Mouse (Mus musculus): ENCODE measurements around the gene Krt16. TPM values are rescaled to one million over a fixed set of nuclear protein-coding genes. Genes with fewer than 3 reads are reported as not detected.

Krt16 gene
- polyA plus RNA-seq, 1 experiment from 2014 or later = not detected

GRCm38 (mm10) chr11:100281596-100282544 lies 33.2 kb upstream of the Krt16 start:
- WGBS = 16% methylated on average over 11 of the region's 11 CpGs
- H3K9me3 ChIP-seq (replicated peaks; ENCODE audit: control insufficient read depth, low read length) = no peaks in the 10 kb centered on the region
- no peak overlapping the region for H3K27ac ChIP-seq (ENCODE audit: low read depth, low read length)
- H3K9ac ChIP-seq (ENCODE audit: low read length) = no peak overlapping the region
- no peaks in the 10 kb centered on the region for H3K36me3 ChIP-seq (ENCODE audit: control insufficient read depth, insufficient read depth, low read length)
- DNase-seq (ENCODE audit: low spot score) = peak; percentile 94
- ATAC-seq = peak; percentile 73
- H3K4me1 ChIP-seq (ENCODE audit: control insufficient read depth, insufficient read depth, low read length) = no peaks in the 10 kb centered on the region
- no peak overlapping the region for H3K4me3 ChIP-seq (ENCODE audit: low read depth, low read length)
- no peak overlapping the region for H3K4me2 ChIP-seq (ENCODE audit: low read length)
- H3K27me3 ChIP-seq (replicated peaks; ENCODE audit: control insufficient read depth, insufficient read depth, low read length) = no peaks in the 10 kb centered on the region

GRCm38 (mm10) chr11:100278759-100279158 lies 30.1 kb upstream of the Krt16 start:
- H3K4me1 ChIP-seq (ENCODE audit: control insufficient read depth, insufficient read depth, low read length) = no peaks in the 10 kb centered on the region
- WGBS = 70% methylated on average over 5 of the region's 5 CpGs
- no peak overlapping the region for H3K9ac ChIP-seq (ENCODE audit: low read length)
- no peaks in the 10 kb centered on the region for H3K9me3 ChIP-seq (replicated peaks; ENCODE audit: control insufficient read depth, low read length)
- no peak for DNase-seq (ENCODE audit: low spot score)
- no peak for ATAC-seq
- no peaks in the 10 kb centered on the region for H3K27me3 ChIP-seq (replicated peaks; ENCODE audit: control insufficient read depth, insufficient read depth, low read length)
- H3K36me3 ChIP-seq (ENCODE audit: control insufficient read depth, insufficient read depth, low read length) = no peaks in the 10 kb centered on the region
- H3K27ac ChIP-seq (ENCODE audit: low read depth, low read length) = no peak overlapping the region
- H3K4me2 ChIP-seq (ENCODE audit: low read length) = no peak overlapping the region
- H3K4me3 ChIP-seq (ENCODE audit: low read depth, low read length) = no peak overlapping the region

GRCm38 (mm10) chr11:100277726-100278480 lies 29.2 kb upstream of the Krt16 start:
- H3K9ac ChIP-seq (ENCODE audit: low read length) = no peak overlapping the region
- 71% methylated on average over 15 of the region's 15 CpGs for WGBS
- no peak overlapping the region for H3K4me2 ChIP-seq (ENCODE audit: low read length)
- H3K4me3 ChIP-seq (ENCODE audit: low read depth, low read length) = no peak overlapping the region
- H3K4me1 ChIP-seq (ENCODE audit: control insufficient read depth, insufficient read depth, low read length) = no peaks in the 10 kb centered on the region
- no peaks in the 10 kb centered on the region for H3K9me3 ChIP-seq (replicated peaks; ENCODE audit: control insufficient read depth, low read length)
- no peaks in the 10 kb centered on the region for H3K36me3 ChIP-seq (ENCODE audit: control insufficient read depth, insufficient read depth, low read length)
- ATAC-seq (no peak), DNase-seq (ENCODE audit: low spot score) (no peak)
- H3K27me3 ChIP-seq (replicated peaks; ENCODE audit: control insufficient read depth, insufficient read depth, low read length) = no peaks in the 10 kb centered on the region
- no peak overlapping the region for H3K27ac ChIP-seq (ENCODE audit: low read depth, low read length)

- no peak for ATAC-seq
- 31% methylated on average over 5 of the region's 5 CpGs for WGBS
Observed at GRCm38 (mm10) chr11:100275466-100275865, 26.8 kb upstream of the Krt16 start.

GRCm38 (mm10) chr11:100274719-100275118 lies 26.0 kb upstream of the Krt16 start:
- WGBS = 78% methylated on average over 7 of the region's 7 CpGs
- no peak for ATAC-seq

More at GRCm38 (mm10) chr11:100275466-100275865, 26.8 kb upstream of the Krt16 start:
- no peaks in the 10 kb centered on the region for H3K36me3 ChIP-seq (ENCODE audit: control insufficient read depth, insufficient read depth, low read length)
- H3K27ac ChIP-seq (ENCODE audit: low read depth, low read length) = no peak overlapping the region
- no peak overlapping the region for H3K4me3 ChIP-seq (ENCODE audit: low read depth, low read length)
- no peak overlapping the region for H3K4me2 ChIP-seq (ENCODE audit: low read length)
- H3K27me3 ChIP-seq (replicated peaks; ENCODE audit: control insufficient read depth, insufficient read depth, low read length) = no peaks in the 10 kb centered on the region
- H3K9me3 ChIP-seq (replicated peaks; ENCODE audit: control insufficient read depth, low read length) = no peaks in the 10 kb centered on the region
- H3K4me1 ChIP-seq (ENCODE audit: control insufficient read depth, insufficient read depth, low read length) = no peaks in the 10 kb centered on the region
- DNase-seq (ENCODE audit: low spot score) = no peak
- H3K9ac ChIP-seq (ENCODE audit: low read length) = no peak overlapping the region

GRCm38 (mm10) chr11:100271878-100272277 lies 23.2 kb upstream of the Krt16 start:
- Histone ChIP-seq H3K27me3 (replicated peaks; ENCODE audit: control insufficient read depth, insufficient read depth, low read length) (no peaks in the 10 kb centered on the region), H3K4me2 (ENCODE audit: low read length) (no peak overlapping the region), H3K4me1 (ENCODE audit: control insufficient read depth, insufficient read depth, low read length) (no peaks in the 10 kb centered on the region), H3K9ac (ENCODE audit: low read length) (no peak overlapping the region), H3K4me3 (ENCODE audit: low read depth, low read length) (no peak overlapping the region), H3K36me3 (ENCODE audit: control insufficient read depth, insufficient read depth, low read length) (no peaks in the 10 kb centered on the region), H3K9me3 (replicated peaks; ENCODE audit: control insufficient read depth, low read length) (no peaks in the 10 kb centered on the region), H3K27ac (ENCODE audit: low read depth, low read length) (no peak overlapping the region)
- WGBS = 95% methylated on average over 1 of the region's 1 CpGs
- no peak for DNase-seq (ENCODE audit: low spot score)
- no peak for ATAC-seq

More at GRCm38 (mm10) chr11:100274719-100275118, 26.0 kb upstream of the Krt16 start:
- no peak overlapping the region for H3K4me2 ChIP-seq (ENCODE audit: low read length)
- DNase-seq (ENCODE audit: low spot score) = no peak
- H3K4me3 ChIP-seq (ENCODE audit: low read depth, low read length) = no peak overlapping the region
- H3K4me1 ChIP-seq (ENCODE audit: control insufficient read depth, insufficient read depth, low read length) = no peaks in the 10 kb centered on the region
- H3K27me3 ChIP-seq (replicated peaks; ENCODE audit: control insufficient read depth, insufficient read depth, low read length) = no peaks in the 10 kb centered on the region
- no peaks in the 10 kb centered on the region for H3K9me3 ChIP-seq (replicated peaks; ENCODE audit: control insufficient read depth, low read length)
- no peak overlapping the region for H3K27ac ChIP-seq (ENCODE audit: low read depth, low read length)
- H3K36me3 ChIP-seq (ENCODE audit: control insufficient read depth, insufficient read depth, low read length) = no peaks in the 10 kb centered on the region
- no peak overlapping the region for H3K9ac ChIP-seq (ENCODE audit: low read length)

GRCm38 (mm10) chr11:100269821-100270332 lies 21.2 kb upstream of the Krt16 start, which contains the start of gene Krt42:
Gene Krt42, minus strand, starts transcription at chr11:100269871.
- Histone ChIP-seq H3K27me3 (replicated peaks; ENCODE audit: control insufficient read depth, insufficient read depth, low read length) (no peaks in the 10 kb centered on the region), H3K36me3 (ENCODE audit: control insufficient read depth, insufficient read depth, low read length) (no peaks in the 10 kb centered on the region), H3K4me2 (ENCODE audit: low read length) (no peak within 1 kb of the TSS), H3K9me3 (replicated peaks; ENCODE audit: control insufficient read depth, low read length) (no peaks in the 10 kb centered on the region), H3K9ac (ENCODE audit: low read length) (no peak within 1 kb of the TSS), H3K27ac (ENCODE audit: low read depth, low read length) (no peak within 1 kb of the TSS), H3K4me3 (ENCODE audit: low read depth, low read length) (no peak within 1 kb of the TSS), H3K4me1 (ENCODE audit: control insufficient read depth, insufficient read depth, low read length) (no peaks in the 10 kb centered on the region)
- DNase-seq (ENCODE audit: low spot score) (no peak), ATAC-seq (no peak)
- WGBS = 78% methylated on average over 7 of the region's 7 CpGs

GRCm38 (mm10) chr11:100262058-100262980 lies 13.6 kb upstream of the Krt16 start:
- H3K4me1 ChIP-seq (ENCODE audit: control insufficient read depth, insufficient read depth, low read length) = no peaks in the 10 kb centered on the region
- 28% methylated on average over 13 of the region's 13 CpGs for WGBS
- H3K27me3 ChIP-seq (replicated peaks; ENCODE audit: control insufficient read depth, insufficient read depth, low read length) = no peaks in the 10 kb centered on the region
- H3K4me2 ChIP-seq (ENCODE audit: low read length) = no peak overlapping the region
- no peak overlapping the region for H3K27ac ChIP-seq (ENCODE audit: low read depth, low read length)
- H3K9ac ChIP-seq (ENCODE audit: low read length) = no peak overlapping the region
- no peaks in the 10 kb centered on the region for H3K36me3 ChIP-seq (ENCODE audit: control insufficient read depth, insufficient read depth, low read length)
- no peak overlapping the region for H3K4me3 ChIP-seq (ENCODE audit: low read depth, low read length)
- ATAC-seq (no peak), DNase-seq (ENCODE audit: low spot score) (no peak)
- H3K9me3 ChIP-seq (replicated peaks; ENCODE audit: control insufficient read depth, low read length) = no peaks in the 10 kb centered on the region
